Mouse (Mus musculus) ovary, postnatal 36 days (tissue): Measurements from ENCODE around the gene Olfr523.
A peak's percentile ranks its signal among the peaks of the same experiment; 100 is the strongest.

Source experiments
- DNase-seq: peaks from one replicate; pipeline ENCODE4 v3.0.0; 2022; ENCODE audit warnings: low spot score, mixed read lengths

Olfr523 gene

DNA sequence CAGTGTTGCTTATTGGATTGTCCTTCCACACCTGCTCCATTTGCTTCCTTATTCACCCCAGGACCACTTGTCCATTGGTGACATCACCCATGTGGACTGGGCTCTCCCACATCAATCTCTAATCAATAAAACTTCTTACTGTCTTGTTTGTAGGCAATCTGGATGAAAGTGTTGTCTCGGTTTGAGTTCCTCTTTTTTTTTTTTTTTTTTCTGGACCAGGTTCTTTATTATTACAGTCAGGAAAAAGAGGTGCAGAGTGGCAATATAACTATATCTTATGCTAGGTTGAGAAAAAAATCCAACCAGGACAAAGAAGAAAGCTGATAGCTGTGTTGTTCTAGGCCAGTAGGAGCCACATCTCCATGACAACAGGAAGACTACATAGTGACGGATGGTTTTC, 7.7 kb downstream of the Olfr523 start:
- no peak for DNase-seq

- DNase-seq, result no peak
These were observed 11.2 kb downstream of the Olfr523 start for GRCm38 (mm10) chr7:140184206-140184605.

DNA sequence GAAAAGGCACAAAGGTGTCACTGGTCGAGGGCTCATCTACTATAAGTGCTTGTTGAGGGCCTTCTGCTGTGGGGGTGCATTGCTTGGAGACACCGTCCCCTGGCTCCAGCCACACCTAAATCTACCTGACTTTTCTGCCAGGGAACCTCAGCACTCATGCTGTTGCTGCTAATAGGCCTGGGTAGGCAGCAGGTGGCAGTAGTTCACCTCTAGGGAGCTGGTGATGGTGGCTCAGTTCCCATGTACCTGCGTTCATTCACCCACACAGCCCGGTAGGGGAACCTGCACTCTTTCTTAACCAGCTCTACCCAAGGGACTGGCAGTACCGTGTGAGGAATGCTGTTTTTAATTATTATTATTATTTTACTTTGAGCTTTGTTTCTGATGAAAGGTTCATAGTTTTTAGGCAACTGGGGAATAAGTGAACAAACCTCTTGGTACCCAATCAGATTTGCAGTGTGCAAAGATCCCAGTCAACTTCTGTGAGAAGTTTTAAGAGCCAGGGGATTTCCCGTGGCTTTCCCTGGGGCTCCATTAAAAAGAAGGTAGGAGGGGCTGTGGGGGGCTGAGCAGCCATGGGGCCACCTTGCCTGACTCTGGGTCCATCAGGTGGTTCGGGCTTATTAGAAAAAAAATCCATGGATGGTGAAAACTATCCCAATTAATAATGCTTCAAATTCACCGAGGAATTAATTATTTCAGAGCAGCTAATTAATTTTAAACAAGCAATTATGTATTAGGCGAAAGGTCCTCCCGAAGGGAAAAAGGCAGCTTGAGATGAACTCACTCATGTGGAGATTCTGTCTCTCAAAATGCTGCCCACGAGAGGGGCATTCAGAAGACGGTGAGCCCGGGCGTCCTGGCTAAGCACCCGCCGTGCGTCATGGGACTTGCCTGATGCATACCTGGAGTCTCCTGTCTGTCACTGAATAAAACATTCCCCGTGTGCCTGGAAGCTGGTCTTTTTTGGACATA, 13.9 kb downstream of the Olfr523 start:
- DNase-seq, result peak; percentile 18

DNA sequence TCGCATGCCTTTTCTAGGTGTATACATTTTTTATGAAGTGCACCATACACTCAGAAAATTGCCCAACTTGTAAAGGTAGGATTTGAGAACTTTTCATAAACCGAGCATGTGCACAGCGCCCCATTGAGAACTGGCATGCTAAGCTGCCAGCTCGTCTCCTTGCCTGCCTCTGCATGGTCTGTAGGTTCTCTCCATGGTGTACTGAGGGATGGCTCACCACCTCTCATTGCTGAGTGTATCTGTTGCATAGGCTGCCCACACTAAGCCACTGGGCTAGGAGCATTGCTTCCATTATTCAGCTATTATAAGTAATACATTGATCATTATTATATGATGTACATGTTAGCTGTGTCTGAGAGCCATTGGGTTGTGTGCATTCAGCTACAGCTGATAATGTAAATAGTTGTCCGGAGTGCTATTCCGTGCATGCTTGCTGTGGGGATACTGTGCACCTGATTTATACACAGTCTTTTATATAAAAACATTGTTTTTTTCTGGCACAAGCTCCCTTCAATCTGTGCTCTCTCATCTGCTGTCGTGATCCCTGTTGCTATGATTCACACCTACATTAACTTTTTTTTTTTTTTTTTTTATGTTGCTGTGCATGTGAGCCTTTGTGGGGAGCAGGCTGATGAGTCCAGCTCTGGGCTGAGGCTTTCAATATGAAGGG, 14.8 kb downstream of the Olfr523 start:
- no peak for DNase-seq

DNA sequence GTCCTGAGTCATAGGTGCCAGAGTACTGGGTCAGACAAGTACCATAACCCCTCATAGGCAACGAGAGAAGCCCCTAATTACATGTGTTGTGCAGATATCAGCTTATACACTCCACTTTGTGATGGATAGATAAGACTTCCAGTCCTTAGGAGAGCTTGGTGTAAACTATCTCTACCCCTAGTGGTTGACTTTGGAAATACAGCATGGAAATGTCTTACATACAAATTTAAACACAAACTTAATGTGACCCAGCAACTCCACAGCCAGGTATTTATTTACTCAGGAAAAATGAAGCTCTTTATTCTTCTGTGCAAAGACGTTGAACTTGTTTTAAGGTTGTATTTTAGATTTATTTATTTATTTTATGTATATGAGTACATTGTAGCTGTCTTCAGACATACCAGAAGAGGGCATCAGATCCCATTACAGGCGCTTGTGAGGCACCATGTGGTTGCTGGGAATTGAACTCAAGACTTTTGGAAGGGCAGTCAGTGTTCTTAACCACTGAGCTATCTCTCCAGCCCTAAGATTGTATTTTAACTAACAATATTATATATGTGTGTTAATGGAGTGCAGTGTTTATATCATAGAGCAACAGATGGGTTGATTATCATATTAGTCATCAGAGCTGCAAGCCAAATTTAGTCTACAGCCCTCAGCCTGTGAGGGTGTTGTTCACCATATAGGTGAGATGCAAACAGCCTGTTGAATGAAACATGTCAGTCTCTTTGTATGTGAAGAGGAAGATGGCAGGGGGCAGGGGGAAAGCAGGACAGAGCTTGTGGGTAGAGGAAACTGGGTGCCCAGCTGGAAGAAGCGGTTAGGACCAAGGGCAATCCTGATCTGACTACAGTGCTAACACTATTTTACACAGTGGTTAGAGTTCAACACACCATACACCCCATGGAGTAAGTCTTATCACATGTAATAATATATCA, 15.6 kb downstream of the Olfr523 start:
- DNase-seq, result no peak

DNA sequence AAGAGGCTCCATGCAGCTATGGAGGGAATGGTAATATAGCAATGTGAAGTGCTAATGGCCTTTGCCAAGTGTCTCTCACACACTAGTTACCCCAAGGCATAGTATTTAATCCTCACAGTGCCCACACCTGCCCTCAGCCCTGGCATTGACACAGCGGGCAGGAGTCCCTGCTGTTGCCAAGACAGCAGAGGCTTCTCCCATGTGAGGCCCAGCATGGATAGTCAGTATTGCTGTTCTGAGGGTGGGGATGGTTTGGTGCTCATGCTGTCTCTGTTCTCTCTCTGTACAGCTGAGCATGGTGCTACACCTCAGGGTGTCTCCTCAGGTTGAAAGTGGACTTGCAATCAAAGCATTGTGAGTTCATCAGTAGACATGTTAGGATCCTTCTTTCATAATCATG, 17.4 kb downstream of the Olfr523 start:
- no peak for DNase-seq

DNA sequence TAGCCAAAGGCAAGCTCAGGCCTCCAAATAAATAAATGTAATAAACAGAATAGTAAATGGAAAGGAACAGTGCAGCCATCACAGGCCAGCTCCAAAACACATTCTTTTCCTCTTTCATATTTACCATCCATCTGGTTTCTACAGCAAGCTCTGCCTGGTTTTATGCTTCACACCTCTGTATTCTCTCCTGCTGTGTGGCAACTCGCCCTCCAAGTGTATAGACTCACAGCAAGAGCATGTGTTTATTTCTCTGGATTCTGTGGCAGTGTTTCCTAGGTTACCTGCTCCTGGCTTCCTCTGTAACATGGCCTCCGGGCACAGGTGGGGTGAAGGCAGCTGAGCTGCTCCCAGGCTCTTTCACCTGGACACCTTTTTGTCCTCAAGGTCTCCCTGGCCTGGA, 19.4 kb downstream of the Olfr523 start:
- no peak for DNase-seq

GRCm38 (mm10) chr7:140192851-140193250, 19.8 kb downstream of the Olfr523 start:
- DNase-seq, result no peak

DNA sequence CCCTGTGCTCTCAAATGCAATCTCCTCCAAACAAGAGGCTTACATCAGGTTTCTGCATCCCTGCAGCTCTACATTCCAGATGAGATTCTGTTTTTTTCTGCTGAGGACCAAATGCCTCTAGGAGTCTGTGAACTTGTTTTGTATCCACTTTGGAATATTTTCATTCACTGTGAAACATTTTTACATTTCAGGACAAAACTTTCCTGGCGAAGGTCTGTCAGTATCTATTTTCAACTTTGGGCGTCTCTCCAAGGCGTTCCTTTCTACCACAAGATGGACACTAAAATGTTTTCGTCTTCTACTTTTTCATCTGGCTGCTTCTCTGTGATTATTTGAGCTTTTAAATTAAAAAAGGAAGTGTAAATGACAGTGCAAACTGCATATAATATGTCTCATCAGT, 21.0 kb downstream of the Olfr523 start:
- DNase-seq, result no peak

- no peak for DNase-seq
These were observed 23.0 kb downstream of the Olfr523 start for GRCm38 (mm10) chr7:140196002-140196401.

GRCm38 (mm10) chr7:140201090-140201489, 28.1 kb downstream of the Olfr523 start:
- no peak for DNase-seq

GRCm38 (mm10) chr7:140205864-140206263, 32.8 kb downstream of the Olfr523 start, which contains the start of gene Olfr524:
Gene Olfr524 (minus strand): TSS chr7:140205964.
- no peak for DNase-seq

GRCm38 (mm10) chr7:140206904-140207303, 33.9 kb downstream of the Olfr523 start:
- no peak for DNase-seq

DNA sequence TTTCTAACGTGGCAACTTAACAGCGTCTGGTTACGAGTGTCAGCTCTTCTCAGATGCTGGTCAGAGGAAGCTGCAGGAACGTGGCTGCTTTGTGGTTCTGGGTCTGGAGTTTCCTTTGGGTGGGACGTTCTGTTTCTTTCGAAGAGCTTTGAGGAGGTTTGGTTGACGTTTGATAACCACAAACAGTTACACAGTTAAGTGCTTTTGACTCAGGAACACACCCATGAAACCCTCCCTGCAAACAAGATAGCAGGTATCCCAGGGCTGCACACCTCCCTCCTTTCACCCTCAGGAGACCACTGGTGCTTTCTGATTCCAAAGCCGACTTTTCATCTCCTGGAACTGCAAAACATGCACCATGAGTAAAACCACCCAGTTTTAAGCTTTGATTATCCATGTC, 35.1 kb downstream of the Olfr523 start:
- no peak for DNase-seq

DNA sequence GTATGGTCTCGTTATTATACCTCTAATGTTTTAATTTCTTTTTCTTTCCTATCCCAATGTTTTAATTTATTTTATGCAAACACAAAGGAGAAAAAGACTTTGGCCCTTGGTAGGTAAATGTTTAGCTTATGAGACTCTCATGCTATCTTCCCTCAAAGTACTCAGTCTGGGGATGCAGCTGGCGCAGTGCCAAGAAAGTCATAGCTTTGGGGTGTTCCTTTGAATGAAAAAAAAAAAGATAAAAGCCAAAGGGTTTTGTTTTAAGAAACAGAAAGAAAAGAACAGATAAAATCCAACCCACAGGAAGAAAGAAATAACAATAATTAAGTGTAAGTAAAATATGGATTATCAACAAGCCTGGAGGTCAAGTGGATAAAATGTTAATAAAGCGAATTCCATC, 35.7 kb downstream of the Olfr523 start:
- no peak for DNase-seq

DNA sequence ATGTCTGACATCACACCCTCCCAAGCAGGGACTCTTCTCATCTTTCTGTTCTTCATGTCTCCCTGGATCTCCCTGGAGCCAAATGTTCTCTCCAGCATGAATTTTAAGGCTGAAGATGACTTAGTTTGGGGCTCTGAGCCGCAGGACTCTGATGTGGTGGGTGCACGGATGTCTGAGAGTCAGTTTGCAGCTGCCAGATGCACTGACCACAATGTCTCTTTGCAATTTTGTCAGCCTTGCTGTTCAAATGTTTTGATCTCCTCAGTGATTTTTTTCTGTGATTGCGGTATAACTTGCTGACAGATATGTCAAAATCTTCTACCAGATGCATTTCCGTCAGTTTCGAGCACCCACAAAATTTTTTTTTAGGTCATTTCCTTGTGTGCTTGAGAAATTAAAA, 40.8 kb downstream of the Olfr523 start:
- no peak for DNase-seq

- DNase-seq, result no peak
These were observed 45.0 kb downstream of the Olfr523 start, which contains the start of gene Cd163l1 for GRCm38 (mm10) chr7:140217967-140218366. Gene Cd163l1 (plus strand): TSS chr7:140218267.

DNA sequence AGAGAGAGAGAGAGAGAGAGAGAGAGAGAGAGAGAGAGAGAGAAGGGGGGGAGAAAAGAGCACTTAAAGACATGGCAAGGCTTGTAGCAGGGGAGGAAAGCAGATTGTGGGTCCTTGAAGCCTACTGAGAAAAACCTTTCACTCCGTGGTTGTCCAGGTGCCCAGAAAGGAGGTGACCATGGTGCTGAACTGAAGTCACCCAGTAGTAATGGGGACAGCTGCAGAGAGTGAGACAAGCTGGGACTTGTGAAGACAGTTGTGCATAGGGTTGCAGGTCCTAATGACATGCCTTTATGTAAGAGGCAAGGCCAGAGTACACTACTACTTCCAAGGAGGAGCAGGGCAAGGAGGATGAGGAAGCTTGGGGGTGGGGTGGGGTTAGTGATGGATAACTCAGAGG, 46.3 kb downstream of the Olfr523 start:
- DNase-seq, result no peak

- DNase-seq, result no peak
These were observed 47.4 kb downstream of the Olfr523 start for GRCm38 (mm10) chr7:140220375-140220774.

DNA sequence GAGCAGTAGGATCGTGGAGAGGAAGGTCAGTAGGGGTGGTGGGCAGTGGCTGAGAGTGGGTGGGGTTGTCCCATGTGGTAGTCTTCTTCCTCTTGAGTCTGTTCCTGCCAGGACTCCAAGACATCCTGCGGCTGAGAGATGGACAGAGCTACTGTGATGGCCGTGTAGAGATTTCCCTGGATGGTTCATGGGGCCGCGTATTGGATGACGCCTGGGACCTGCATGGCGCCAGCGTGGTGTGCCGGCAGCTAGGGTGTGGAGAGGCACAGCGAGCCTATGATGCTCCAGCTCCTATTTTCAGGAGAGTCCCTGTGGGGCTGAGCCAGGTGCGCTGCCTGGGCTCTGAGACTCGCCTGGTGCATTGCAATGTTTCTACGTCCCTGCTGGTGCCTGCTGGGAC, 51.2 kb downstream of the Olfr523 start:
- DNase-seq, result no peak
